Mouse (Mus musculus) frontal cortex, adult 2 months (tissue): ENCODE measurements around the gene Mill2. TPM values are rescaled to one million over a fixed set of nuclear protein-coding genes. Genes with fewer than 3 reads are reported as not detected.

Source experiments
- polyA plus RNA-seq: library from polyadenylated mRNA; depleted of rRNA; stranded (reverse); fragments of >200 nt; gene quantifications from 2 replicates; pipeline ENCODE4 v1.2.3, GENCODE M21; 2012; rRNA removed

Mill2 gene
- polyA plus RNA-seq, 1 experiment = 3.4 TPM

Other genes with a start within 250 kb of the Mill2 start
- 0.12 and 0.71 TPM in 2 replicates for gene Psg23, start 223.5 kb upstream of the Mill2 start, polyA plus RNA-seq
- gene Psg21, start 183.2 kb upstream of the Mill2 start, polyA plus RNA-seq = 1.4 and 2.6 TPM in 2 replicates
- gene Psg20, start 153.8 kb upstream of the Mill2 start, polyA plus RNA-seq = not detected in 2 replicates
- 0.16 and 0.36 TPM in 2 replicates for gene Psg22, start 121.9 kb upstream of the Mill2 start, polyA plus RNA-seq
- 0.20 and 0.59 TPM in 2 replicates for gene Psg19, start 41.4 kb upstream of the Mill2 start, polyA plus RNA-seq
- gene Psg17, start 18.4 kb upstream of the Mill2 start, polyA plus RNA-seq = 0.18 and 0.38 TPM in 2 replicates
- 17.5 and 20.5 TPM in 2 replicates for gene Pglyrp1, start 31.4 kb downstream of the Mill2 start, polyA plus RNA-seq
- gene Ccdc61, start 70.4 kb downstream of the Mill2 start, polyA plus RNA-seq = 11.7 and 15.4 TPM in 2 replicates
- 25.0 and 27.0 TPM in 2 replicates for gene Nova2, start 85.9 kb downstream of the Mill2 start, polyA plus RNA-seq
- gene Nanos2, start 147.4 kb downstream of the Mill2 start, polyA plus RNA-seq = 2.9 and 4.1 TPM in 2 replicates
- 39.9 and 46.2 TPM in 2 replicates for gene Mypop, start 151.3 kb downstream of the Mill2 start, polyA plus RNA-seq
- gene Irf2bp1, start 164.1 kb downstream of the Mill2 start, polyA plus RNA-seq = 29.0 and 30.5 TPM in 2 replicates
- gene Foxa3, start 183.6 kb downstream of the Mill2 start, polyA plus RNA-seq = not detected in 2 replicates
- 118 and 120 TPM in 2 replicates for gene Sympk, start 184.4 kb downstream of the Mill2 start, polyA plus RNA-seq
- 0.14 and 0.17 TPM in 2 replicates for gene Rsph6a, start 214.7 kb downstream of the Mill2 start, polyA plus RNA-seq
- gene Dmwd, start 236.3 kb downstream of the Mill2 start, polyA plus RNA-seq = 174 and 178 TPM in 2 replicates
- 50.3 and 59.6 TPM in 2 replicates for gene Dmpk, start 243.9 kb downstream of the Mill2 start, polyA plus RNA-seq